Mouse (Mus musculus): ENCODE results near the gene Zfp292. TPM values are rescaled to one million over a fixed set of nuclear protein-coding genes. Genes with fewer than 3 reads are reported as not detected.

Gene Zfp292
- polyA plus RNA-seq, 1 experiment = 2.7 TPM

DNA sequence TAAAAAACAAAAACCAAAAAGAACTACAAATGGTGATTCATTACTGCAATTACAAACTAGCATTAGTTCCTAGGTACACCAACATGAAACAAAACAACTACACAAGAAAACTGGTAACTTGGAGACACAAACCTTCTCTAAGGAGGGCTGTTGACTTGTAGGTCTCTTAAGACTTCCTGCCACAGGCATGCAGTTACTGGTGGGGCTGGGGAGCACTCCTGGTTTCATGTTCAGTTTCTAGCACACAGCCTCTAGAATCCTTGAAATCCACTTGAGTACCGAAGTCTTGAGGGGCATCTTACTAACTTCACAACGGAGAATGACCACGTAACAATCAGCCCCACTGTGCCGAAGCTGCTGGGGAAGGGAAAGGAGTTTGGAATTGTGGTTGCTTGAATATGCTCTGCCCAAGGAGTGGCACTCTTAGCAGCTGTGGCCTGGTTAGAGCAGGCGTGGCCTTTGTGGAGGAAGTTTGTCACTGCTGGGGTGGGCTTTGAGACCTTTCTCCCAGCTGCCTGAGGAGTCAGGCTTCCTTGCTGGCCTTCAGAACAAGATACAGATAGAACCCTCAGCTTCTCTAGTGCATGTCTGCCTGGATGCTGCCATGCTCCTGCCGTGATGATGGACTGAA lies 35.0 kb downstream of the Zfp292 start:
- TF ChIP-seq GATA1 (IDR thresholded peaks at IDR 0.05; ENCODE audit: low read length) = no peak

DNA sequence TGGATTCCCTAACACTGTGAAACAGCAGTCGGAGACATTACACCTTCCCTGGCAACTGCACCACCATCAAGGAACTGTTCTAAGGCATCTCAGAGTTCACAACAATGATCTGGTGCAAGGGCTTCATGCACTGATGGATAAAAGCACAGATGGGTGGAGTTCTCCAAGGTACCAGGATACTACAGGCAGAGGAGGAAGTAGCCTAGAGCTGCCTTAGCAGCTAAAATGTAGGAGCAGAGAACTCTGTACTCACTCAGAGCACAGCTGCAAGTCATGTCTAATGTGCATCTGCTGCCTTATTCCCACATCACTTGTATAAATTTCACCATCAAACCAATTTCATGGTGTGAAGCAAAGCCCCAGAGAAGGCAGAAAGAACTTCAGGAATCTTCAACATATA lies 38.9 kb downstream of the Zfp292 start:
- no peak for TF ChIP-seq GATA1 (IDR thresholded peaks at IDR 0.05; ENCODE audit: low read length)

GRCm38 (mm10) chr4:34842826-34843225 lies 39.9 kb downstream of the Zfp292 start:
- no peak for TF ChIP-seq GATA1 (IDR thresholded peaks at IDR 0.05; ENCODE audit: low read length)

DNA sequence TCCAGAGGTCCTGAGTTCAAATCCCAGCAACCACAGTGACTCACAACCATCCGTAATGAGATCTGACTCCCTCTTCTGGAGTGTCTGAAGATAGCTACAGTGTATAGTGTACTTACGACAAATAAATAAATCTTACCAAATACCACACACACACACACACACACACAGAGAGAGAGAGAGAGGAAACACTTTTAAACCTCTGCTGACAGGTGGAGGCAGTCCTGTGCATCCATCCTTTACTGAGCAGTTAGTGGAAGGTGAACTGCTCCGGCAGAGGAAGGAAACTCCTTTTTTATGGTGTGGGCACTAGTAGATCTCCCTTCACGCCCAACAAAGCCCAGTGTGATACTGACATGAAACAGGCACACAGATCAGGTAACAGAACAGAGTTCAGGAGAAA lies 51.3 kb downstream of the Zfp292 start:
- no peak for TF ChIP-seq GATA1 (IDR thresholded peaks at IDR 0.05; ENCODE audit: low read length)

DNA sequence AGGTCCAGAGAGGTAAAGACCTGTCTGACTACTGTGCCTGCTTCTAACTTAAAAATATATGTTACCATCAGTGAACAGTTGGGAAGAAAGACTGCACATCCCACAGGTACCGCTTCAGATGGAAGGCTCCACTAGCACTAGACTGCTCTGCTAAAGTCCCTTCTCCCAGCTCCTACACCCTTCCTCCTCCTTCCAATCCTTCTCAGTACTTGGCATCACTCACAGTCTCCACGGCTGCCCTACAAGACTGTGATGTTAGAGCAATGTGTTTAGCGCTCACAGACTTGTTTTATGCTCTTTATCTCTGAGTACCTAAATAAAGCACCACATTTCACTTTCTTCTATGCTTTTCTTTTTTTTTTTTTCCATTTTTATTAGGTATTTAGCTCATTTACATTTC lies 53.3 kb downstream of the Zfp292 start:
- no peak for TF ChIP-seq GATA1 (IDR thresholded peaks at IDR 0.05; ENCODE audit: low read length)

GRCm38 (mm10) chr4:34823901-34824300 lies 58.9 kb downstream of the Zfp292 start:
- no peak for TF ChIP-seq GATA1 (IDR thresholded peaks at IDR 0.05; ENCODE audit: low read length)

GRCm38 (mm10) chr4:34819904-34820303 lies 62.9 kb downstream of the Zfp292 start:
- TF ChIP-seq GATA1 (IDR thresholded peaks at IDR 0.05; ENCODE audit: low read length) = no peak

DNA sequence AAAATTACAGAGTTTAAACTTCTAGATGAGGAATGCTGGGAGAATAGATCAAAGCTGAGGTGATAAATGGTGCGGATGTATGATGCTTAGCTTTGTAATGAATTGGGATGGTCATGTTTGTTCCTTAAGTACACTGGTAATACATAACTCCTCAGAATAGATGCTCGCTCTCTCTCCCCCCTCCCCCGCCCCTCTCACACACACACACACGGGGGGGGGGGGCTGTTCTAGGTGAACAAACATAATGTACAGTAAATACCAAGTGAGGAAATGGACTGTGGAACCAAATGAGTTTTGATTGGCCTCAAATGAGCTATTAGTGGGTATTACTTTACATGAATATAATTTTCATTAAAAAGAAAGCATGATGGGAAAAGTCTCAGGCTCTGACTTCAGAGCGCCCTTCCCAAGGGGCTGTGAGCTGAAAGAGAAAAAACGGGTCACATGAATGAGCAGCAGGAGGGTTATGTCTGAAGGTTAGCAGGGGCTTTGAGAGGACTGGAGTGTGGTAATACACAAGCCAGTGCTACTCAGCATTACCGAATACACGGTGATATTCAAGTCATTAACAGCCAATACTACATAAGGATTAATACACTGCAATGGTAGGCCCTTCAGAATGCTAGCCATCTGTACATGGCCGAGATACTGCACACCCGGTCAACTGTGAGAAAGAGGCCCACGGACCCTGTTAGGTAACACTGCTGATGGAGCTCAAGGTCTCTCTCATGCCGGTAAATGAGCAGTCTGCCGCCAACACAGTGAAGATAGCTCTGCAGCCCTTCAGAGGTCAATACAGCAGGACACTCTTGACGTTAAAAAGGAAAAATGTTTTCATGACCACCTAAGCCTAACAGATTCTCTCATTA lies 81.4 kb downstream of the Zfp292 start:
- TF ChIP-seq GATA1 (IDR thresholded peaks at IDR 0.05; ENCODE audit: low read length) = no peak

GRCm38 (mm10) chr4:34798005-34798404 lies 84.8 kb downstream of the Zfp292 start:
- no peak for TF ChIP-seq GATA1 (IDR thresholded peaks at IDR 0.05; ENCODE audit: low read length)

GRCm38 (mm10) chr4:34797294-34797983 lies 85.3 kb downstream of the Zfp292 start:
- no peak for TF ChIP-seq GATA1 (IDR thresholded peaks at IDR 0.05; ENCODE audit: low read length)

- no peak for TF ChIP-seq GATA1 (IDR thresholded peaks at IDR 0.05; ENCODE audit: low read length)
These were observed 86.5 kb downstream of the Zfp292 start for GRCm38 (mm10) chr4:34796294-34796693.

DNA sequence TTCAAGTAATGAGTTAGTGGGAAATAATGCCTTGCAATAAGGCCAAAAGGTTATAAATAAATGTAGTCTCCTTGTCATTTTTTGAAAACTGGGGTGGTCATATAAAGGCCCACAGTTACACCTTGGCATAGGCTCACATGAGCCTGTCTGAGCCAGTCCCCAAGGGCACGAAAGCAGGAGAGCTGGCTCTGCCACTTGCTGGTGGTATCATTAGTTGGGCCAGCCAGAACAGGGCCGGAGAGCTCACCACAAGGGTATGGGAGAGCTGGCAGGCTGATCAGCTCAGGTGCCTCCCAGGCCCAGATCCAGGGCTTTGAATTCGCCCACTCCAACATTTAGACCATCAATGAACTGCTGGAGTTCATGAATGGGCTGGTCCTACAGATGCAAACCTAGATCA lies 96.3 kb downstream of the Zfp292 start:
- no peak for TF ChIP-seq GATA1 (IDR thresholded peaks at IDR 0.05; ENCODE audit: low read length)

- no peak for TF ChIP-seq GATA1 (IDR thresholded peaks at IDR 0.05; ENCODE audit: low read length)
These were observed 97.1 kb downstream of the Zfp292 start for GRCm38 (mm10) chr4:34785646-34786045.

DNA sequence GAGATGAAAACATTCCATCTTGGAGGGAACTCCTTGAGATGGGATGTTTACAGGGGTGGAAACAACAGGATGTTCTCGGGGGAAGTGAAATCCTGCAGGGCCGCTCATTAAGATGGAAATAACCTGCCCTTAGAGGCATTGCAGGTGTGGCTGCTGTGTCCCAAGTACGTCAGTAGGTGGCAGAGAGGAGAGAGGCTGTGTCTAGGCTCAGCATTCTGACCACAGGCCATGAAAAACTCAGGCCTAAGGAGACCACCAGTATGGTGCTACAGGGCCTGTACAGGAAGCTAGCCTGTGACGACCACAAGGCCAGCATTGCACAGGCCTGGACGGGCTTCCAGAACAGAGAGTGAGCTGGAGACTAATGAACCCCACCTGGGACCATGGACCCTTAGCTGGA lies 97.9 kb downstream of the Zfp292 start:
- no peak for TF ChIP-seq GATA1 (IDR thresholded peaks at IDR 0.05; ENCODE audit: low read length)

- TF ChIP-seq GATA1 (IDR thresholded peaks at IDR 0.05; ENCODE audit: low read length) = no peak
These were observed 100.0 kb downstream of the Zfp292 start for GRCm38 (mm10) chr4:34782730-34783129.
